Mouse (Mus musculus) heart, embryonic 14.5 days (tissue): ENCODE measurements around the gene Tiam1. TPM values are rescaled to one million over a fixed set of nuclear protein-coding genes. Genes with fewer than 3 reads are reported as not detected.

Experiments used
- ATAC-seq: fragments of 200-750 bp; cut with Nextera tagmentation; 2 replicates; pipeline ENCODE4 v1.8.0; 2017; ENCODE audit warnings: low read depth, moderate TSS enrichment; ENCODE audit not compliant: insufficient number of reproducible peaks, insufficient read depth, low FRiP score
- H3K27ac ChIP-seq, 2 experiments: fragments of 200-500 bp in 1 of 2; fragments of 300-500 bp in 1 of 2; sonication (generic) in 1 of 2; replicated peaks in 1 of 2; 2 replicates each; pipeline ENCODE4 v1.5.1; 2012 to 2014; ENCODE audit warnings: low read depth in 2 of 2, low read length in 2 of 2, control low read depth in 1 of 2, mild to moderate bottlenecking in 1 of 2, mixed read lengths in 1 of 2; ENCODE audit not compliant: control insufficient read depth in 1 of 2, insufficient read depth in 1 of 2
- H3K27me3 ChIP-seq: fragments of 300-500 bp; sonication (generic); 2 replicates; pipeline ENCODE4 v1.6.1; 2014; ENCODE audit warnings: mild to moderate bottlenecking, low read length, control low read depth; ENCODE audit not compliant: control insufficient read depth, insufficient read depth
- H3K36me3 ChIP-seq: fragments of 300-500 bp; sonication (generic); 2 replicates; pipeline ENCODE4 v1.6.1; 2014; ENCODE audit warnings: mild to moderate bottlenecking, control low read depth, low read length, mixed read lengths; ENCODE audit not compliant: control insufficient read depth, insufficient read depth
- H3K4me1 ChIP-seq, 2 experiments: fragments of 200-500 bp in 1 of 2; fragments of 300-500 bp in 1 of 2; sonication (generic) in 1 of 2; 2 replicates each; pipeline ENCODE4 v1.6.1; 2012 to 2014; ENCODE audit warnings: low read length in 2 of 2, control low read depth in 1 of 2, mixed read lengths in 1 of 2; ENCODE audit not compliant: control insufficient read depth in 2 of 2, insufficient read depth in 2 of 2
- H3K4me2 ChIP-seq: fragments of 300-500 bp; sonication (generic); 2 replicates; pipeline ENCODE4 v1.6.1; 2014; ENCODE audit warnings: mild to moderate bottlenecking, low read length
- H3K4me3 ChIP-seq, 2 experiments: fragments of 200-500 bp in 1 of 2; fragments of 300-500 bp in 1 of 2; sonication (generic) in 1 of 2; 2 replicates each; pipeline ENCODE4 v1.5.1; 2012 to 2014; ENCODE audit warnings: low read length in 2 of 2, mild to moderate bottlenecking in 2 of 2, control low read depth in 1 of 2, low read depth in 1 of 2, moderate library complexity in 1 of 2; ENCODE audit not compliant: control insufficient read depth in 1 of 2, insufficient read depth in 1 of 2
- H3K9ac ChIP-seq: fragments of 300-500 bp; sonication (generic); 2 replicates; pipeline ENCODE4 v1.6.1; 2014; ENCODE audit warnings: mild to moderate bottlenecking, low read length
- H3K9me3 ChIP-seq: fragments of 300-500 bp; sonication (generic); 2 replicates; pipeline ENCODE4 v1.6.1; 2016; ENCODE audit warnings: low read length, control low read depth; ENCODE audit not compliant: control insufficient read depth
- WGBS: fragments of 180-500 bp; shearing (Covaris S2); extraction: QIAGEN DNeasy Blood & Tissue Kit; methylation state at CpG from one replicate; pipeline ENCODE4 v1.1.7; 2014; 5-methylcytosine and 5-hydroxymethylcytosine counted together
- polyA plus RNA-seq: library from polyadenylated mRNA; unstranded; fragments of >200 nt; fragmentation: Nextera tagmentation; extraction: Ambion mirVana; gene quantifications from 2 replicates; pipeline ENCODE4 v1.2.1, GENCODE M21; 2014

The Tiam1 gene
- polyA plus RNA-seq, 1 experiment from 2014 or later: 12.6 TPM

- Histone ChIP-seq H3K36me3 (no peaks in the 10 kb centered on the region), H3K4me1 (peaks cover 0 to 7% of the 10 kb centered on the region in 2 experiments; a peak in 2 of 4 replicates), H3K9me3 (peaks cover 4% of the 10 kb centered on the region; the same call in 1 of the 2 replicates), H3K4me3 (no peak overlapping the region), H3K27me3 (0 out of 2 replicates have a peak, but pooled peaks cover 4% of the 10 kb centered on the region), H3K4me2 (no peak overlapping the region), H3K27ac (no peak overlapping the region), H3K9ac (no peak overlapping the region)
- 91% methylated on average over 14 of the region's 14 CpGs for WGBS
- ATAC-seq: no peak
Measured at GRCm38 (mm10) chr16:89962876-89963275, 180.7 kb downstream of the Tiam1 start.

GRCm38 (mm10) chr16:89960904-89961303 lies 182.7 kb downstream of the Tiam1 start:
- WGBS: 16% methylated on average over 8 of the region's 8 CpGs
- H3K36me3 ChIP-seq: no peaks in the 10 kb centered on the region

GRCm38 (mm10) chr16:89960186-89960878 lies 183.2 kb downstream of the Tiam1 start:
- ATAC-seq: peak; percentile 54; the same call in 1 of the 2 replicates
- Histone ChIP-seq H3K27ac (no peak overlapping the region), H3K9me3 (no peaks in the 10 kb centered on the region), H3K4me3 (peak overlapping the region; percentile 48 to 53), H3K9ac (peak overlapping the region; percentile 66), H3K36me3 (no peaks in the 10 kb centered on the region), H3K4me2 (peak overlapping the region; percentile 85), H3K27me3 (0 out of 2 replicates have a peak, but pooled peaks cover 4% of the 10 kb centered on the region), H3K4me1 (peaks cover 0 to 7% of the 10 kb centered on the region in 2 experiments; a peak in 2 of 4 replicates)
- WGBS: under 1% methylated on average over 33 of the region's 33 CpGs

More at GRCm38 (mm10) chr16:89960904-89961303, 182.7 kb downstream of the Tiam1 start:
- Histone ChIP-seq H3K9ac (peak overlapping the region; percentile 44; the same call in 1 of the 2 replicates), H3K27me3 (0 out of 2 replicates have a peak, but pooled peaks cover 4% of the 10 kb centered on the region), H3K27ac (no peak overlapping the region), H3K4me1 (peaks cover 0 to 7% of the 10 kb centered on the region in 2 experiments; a peak in 2 of 4 replicates), H3K9me3 (no peaks in the 10 kb centered on the region), H3K4me2 (peak overlapping the region; percentile 85), H3K4me3 (peak overlapping the region; percentile 48 to 53)
- ATAC-seq: no peak

- WGBS: 30% methylated on average over 12 of the region's 12 CpGs
- H3K9ac ChIP-seq: no peak overlapping the region
Measured at GRCm38 (mm10) chr16:89958982-89959381, 184.6 kb downstream of the Tiam1 start.

GRCm38 (mm10) chr16:89958030-89958429 lies 185.5 kb downstream of the Tiam1 start:
- no peak overlapping the region for H3K9ac ChIP-seq
- no peaks in the 10 kb centered on the region for H3K9me3 ChIP-seq
- no peak for ATAC-seq
- H3K36me3 ChIP-seq: 0 out of 2 replicates have a peak, but pooled peaks cover 3% of the 10 kb centered on the region
- H3K4me1 ChIP-seq: peaks cover 0 to 7% of the 10 kb centered on the region in 2 experiments; a peak in 3 of 4 replicates
- WGBS: 88% methylated on average over 10 of the region's 10 CpGs
- no peak overlapping the region for H3K4me2 ChIP-seq
- no peak overlapping the region for H3K4me3 ChIP-seq
- 0 out of 2 replicates have a peak, but pooled peaks cover 4% of the 10 kb centered on the region for H3K27me3 ChIP-seq
- H3K27ac ChIP-seq: no peak overlapping the region

More at GRCm38 (mm10) chr16:89958982-89959381, 184.6 kb downstream of the Tiam1 start:
- no peak overlapping the region for H3K27ac ChIP-seq
- H3K36me3 ChIP-seq: 0 out of 2 replicates have a peak, but pooled peaks cover 3% of the 10 kb centered on the region
- H3K4me1 ChIP-seq: peaks cover 0 to 7% of the 10 kb centered on the region in 2 experiments; a peak in 3 of 4 replicates
- peak overlapping the region; percentile 85; the same call in 1 of the 2 replicates for H3K4me2 ChIP-seq
- no peak overlapping the region for H3K4me3 ChIP-seq
- ATAC-seq: no peak
- 0 out of 2 replicates have a peak, but pooled peaks cover 4% of the 10 kb centered on the region for H3K27me3 ChIP-seq
- no peaks in the 10 kb centered on the region for H3K9me3 ChIP-seq

GRCm38 (mm10) chr16:89954525-89954924 lies 189.0 kb downstream of the Tiam1 start:
- Histone ChIP-seq H3K9me3 (no peaks in the 10 kb centered on the region), H3K4me1 (peaks cover 0 to 2% of the 10 kb centered on the region in 2 experiments; a peak in 3 of 4 replicates), H3K27me3 (0 out of 2 replicates have a peak, but pooled peaks cover 2% of the 10 kb centered on the region), H3K4me2 (no peak overlapping the region), H3K4me3 (no peak overlapping the region), H3K9ac (no peak overlapping the region), H3K27ac (no peak overlapping the region), H3K36me3 (0 out of 2 replicates have a peak, but pooled peaks cover 3% of the 10 kb centered on the region)
- ATAC-seq: no peak
- 79% methylated on average over 8 of the region's 8 CpGs for WGBS

- no peak overlapping the region for H3K9ac ChIP-seq
- no peaks in the 10 kb centered on the region for H3K9me3 ChIP-seq
- no peak overlapping the region for H3K27ac ChIP-seq
- no peak overlapping the region for H3K4me3 ChIP-seq
- ATAC-seq: no peak
- H3K36me3 ChIP-seq: 0 out of 2 replicates have a peak, but pooled peaks cover 3% of the 10 kb centered on the region
- no peaks in the 10 kb centered on the region for H3K27me3 ChIP-seq
- H3K4me1 ChIP-seq: peaks cover 0 to 2% of the 10 kb centered on the region in 2 experiments; a peak in 2 of 4 replicates
- no peak overlapping the region for H3K4me2 ChIP-seq
- 83% methylated on average over 1 of the region's 1 CpGs for WGBS
Measured at GRCm38 (mm10) chr16:89954114-89954513, 189.5 kb downstream of the Tiam1 start.
